Mouse (Mus musculus): ENCODE data around the gene Zfp68. TPM values are rescaled to one million over a fixed set of nuclear protein-coding genes. Genes with fewer than 3 reads are reported as not detected.
"Not testable (repeated sequence)": the region's sequence is repeated elsewhere in the genome, so short reads cannot be mapped to it uniquely, and the experiment has no call there.

The Zfp68 gene
- polyA plus RNA-seq, 1 experiment = 0.91 TPM

GRCm38 (mm10) chr5:138564612-138565011 is 54.9 kb downstream of the Zfp68 start, which contains the start of gene 1700123K08Rik:
Gene 1700123K08Rik, minus strand, starts transcription at chr5:138564712.
- not testable (repeated sequence) for TF ChIP-seq GATA1 (IDR thresholded peaks at IDR 0.05; ENCODE audit: low read length)

Other genes starting within 250 kb of the Zfp68 start
- 0.38 and 2.2 TPM in 2 replicates for gene Zfp157, start 178.3 kb downstream of the Zfp68 start, polyA plus RNA-seq (2012)
- not detected in 2 replicates for gene 1700123K08Rik, start 55.0 kb downstream of the Zfp68 start, polyA plus RNA-seq (2012)
- 0.36 and 0.68 TPM in 2 replicates for gene A430033K04Rik, start 3.1 kb upstream of the Zfp68 start, polyA plus RNA-seq (2012)
- 0.01 TPM in 1 of 2 replicates, not detected in the other for gene Fam20c, start 134.8 kb upstream of the Zfp68 start, polyA plus RNA-seq (2012)
- not detected in 2 replicates for gene Gm5294, start 200.3 kb upstream of the Zfp68 start, polyA plus RNA-seq (2012)

Data from G1E-ER4 (cell line).